Mouse (Mus musculus): ENCODE data around the gene Manba. TPM values are rescaled to one million over a fixed set of nuclear protein-coding genes. Genes with fewer than 3 reads are reported as not detected.

The Manba gene
- polyA plus RNA-seq, 1 experiment: 4.8 TPM

DNA sequence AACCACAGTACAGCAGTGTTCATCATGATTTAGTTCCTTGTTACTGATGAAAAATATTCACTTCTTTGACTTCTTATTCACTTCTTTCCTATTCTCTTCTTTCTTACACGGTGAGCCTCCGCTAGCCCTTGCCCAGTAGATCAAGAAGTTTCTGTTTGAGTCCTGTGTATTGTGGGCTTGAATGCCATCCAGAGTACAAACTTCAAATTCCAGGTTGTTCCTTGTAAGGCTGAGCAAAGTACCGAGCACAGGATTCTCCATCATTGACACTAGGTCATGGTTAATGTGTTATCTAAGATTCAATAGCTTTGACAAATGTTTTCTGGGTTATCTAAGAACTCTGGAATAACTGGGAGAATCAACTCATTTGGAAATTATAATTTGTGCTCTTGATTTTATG, 25.0 kb downstream of the Manba start:
- no peaks in the 10 kb centered on the region for H3K79me2 ChIP-seq (ENCODE audit: control insufficient read depth, insufficient read depth)
- no peak overlapping the region for H3K4me2 ChIP-seq (ENCODE audit: low read depth)
- no peak overlapping the region for H3ac ChIP-seq (ENCODE audit: control insufficient read depth, insufficient read length)
- TF ChIP-seq TCF3 (IDR thresholded peaks at IDR 0.05; ENCODE audit: insufficient read length, low read depth): no peak
- TF ChIP-seq E2F4 (IDR thresholded peaks at IDR 0.05; ENCODE audit: insufficient read depth): no peak
- no peak for TF ChIP-seq POLR2AphosphoS2 (IDR thresholded peaks at IDR 0.05; ENCODE audit: insufficient read length, low read depth)
- TF ChIP-seq POLR2A (IDR thresholded peaks at IDR 0.05; ENCODE audit: insufficient read length, low read depth): no peak
- TF ChIP-seq MYOD1 (IDR thresholded peaks at IDR 0.05; ENCODE audit: control insufficient read depth in 1 of 3, insufficient read length in 2 of 3, low read depth in 2 of 3): no peak
- no peak for TF ChIP-seq TCF12 (IDR thresholded peaks at IDR 0.05; ENCODE audit: insufficient read depth, poor library complexity, severe bottlenecking)
- TF ChIP-seq MAX (IDR thresholded peaks at IDR 0.05; ENCODE audit: low read depth): no peak
- no peak for TF ChIP-seq SRF (IDR thresholded peaks at IDR 0.05; ENCODE audit: control insufficient read depth, insufficient read length, low read depth)
- no peak for TF ChIP-seq REST (IDR thresholded peaks at IDR 0.05; ENCODE audit: insufficient read depth, insufficient read length)
- no peak for TF ChIP-seq MYOG (IDR thresholded peaks at IDR 0.05; ENCODE audit: control insufficient read depth in 1 of 3, insufficient read depth in 1 of 3, insufficient read length in 2 of 3, low read depth in 2 of 3)
- no peak for TF ChIP-seq USF1 (IDR thresholded peaks at IDR 0.05; ENCODE audit: low read depth)
- TF ChIP-seq CEBPB (IDR thresholded peaks at IDR 0.05; ENCODE audit: insufficient read depth, poor library complexity, severe bottlenecking): no peak
- H3K27me3 ChIP-seq (ENCODE audit: control insufficient read depth, insufficient read depth, insufficient read length): no peaks in the 10 kb centered on the region
- no peak overlapping the region for H3K4me3 ChIP-seq
- no peaks in the 10 kb centered on the region for H3K36me3 ChIP-seq (ENCODE audit: control insufficient read depth, insufficient read depth)

DNA sequence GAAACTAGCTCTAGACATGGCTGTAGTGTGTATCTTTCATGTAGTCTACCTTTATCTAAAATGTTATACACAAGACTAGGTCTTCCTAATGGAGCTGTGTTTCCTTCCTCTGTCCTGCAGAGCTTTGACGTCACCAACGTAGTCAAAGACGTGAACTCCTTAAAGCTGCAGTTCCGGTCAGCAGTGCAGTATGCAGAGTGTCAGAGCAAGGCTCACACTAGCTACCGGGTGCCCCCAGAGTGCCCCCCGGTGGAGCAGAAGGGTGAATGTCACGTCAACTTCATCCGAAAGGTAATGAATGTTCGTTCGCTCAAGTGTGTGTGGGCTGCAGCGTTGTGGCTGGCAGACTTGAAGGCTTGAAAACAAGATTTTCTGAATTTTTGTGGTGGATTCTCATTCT, 26.3 kb downstream of the Manba start:
- Histone ChIP-seq H3K4me3 (no peak overlapping the region), H3ac (ENCODE audit: control insufficient read depth, insufficient read length) (no peak overlapping the region), H3K27me3 (ENCODE audit: control insufficient read depth, insufficient read depth, insufficient read length) (no peaks in the 10 kb centered on the region), H3K4me2 (ENCODE audit: low read depth) (no peak overlapping the region), H3K79me2 (ENCODE audit: control insufficient read depth, insufficient read depth) (no peaks in the 10 kb centered on the region), H3K36me3 (ENCODE audit: control insufficient read depth, insufficient read depth) (no peaks in the 10 kb centered on the region)
- TF ChIP-seq POLR2AphosphoS2 (IDR thresholded peaks at IDR 0.05; ENCODE audit: insufficient read length, low read depth) (no peak), POLR2A (IDR thresholded peaks at IDR 0.05; ENCODE audit: insufficient read length, low read depth) (no peak), TCF12 (IDR thresholded peaks at IDR 0.05; ENCODE audit: insufficient read depth, poor library complexity, severe bottlenecking) (no peak), MYOD1 (IDR thresholded peaks at IDR 0.05; ENCODE audit: control insufficient read depth in 1 of 3, insufficient read length in 2 of 3, low read depth in 2 of 3) (no peak)

DNA sequence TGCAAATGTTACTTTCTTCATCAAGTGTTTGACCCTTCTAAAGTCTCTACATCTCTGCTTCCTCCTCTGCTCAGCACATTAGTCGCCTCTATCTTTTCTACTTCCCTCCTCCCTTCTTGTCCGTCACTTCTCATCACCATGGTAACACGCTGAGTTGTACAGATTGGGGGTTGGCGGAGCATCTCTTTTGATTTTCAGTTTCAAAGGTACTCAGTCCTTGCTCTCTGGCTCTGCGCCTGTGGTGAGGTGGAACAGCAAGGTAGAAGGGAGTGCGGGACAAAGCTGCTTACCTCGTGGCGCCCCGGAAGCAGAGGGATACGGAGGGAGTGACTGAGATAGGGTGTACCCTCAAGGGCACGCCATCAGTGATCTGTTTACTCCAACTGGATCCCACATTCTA, 27.9 kb downstream of the Manba start:
- no peaks in the 10 kb centered on the region for H3K79me2 ChIP-seq (ENCODE audit: control insufficient read depth, insufficient read depth)
- H3K27me3 ChIP-seq (ENCODE audit: control insufficient read depth, insufficient read depth, insufficient read length): no peaks in the 10 kb centered on the region
- H3K36me3 ChIP-seq (ENCODE audit: control insufficient read depth, insufficient read depth): no peaks in the 10 kb centered on the region
- H3K4me2 ChIP-seq (ENCODE audit: low read depth): no peak overlapping the region
- no peak overlapping the region for H3ac ChIP-seq (ENCODE audit: control insufficient read depth, insufficient read length)
- TF ChIP-seq USF1 (IDR thresholded peaks at IDR 0.05; ENCODE audit: low read depth): no peak
- TF ChIP-seq MYOG (IDR thresholded peaks at IDR 0.05; ENCODE audit: control insufficient read depth in 1 of 3, insufficient read depth in 1 of 3, insufficient read length in 2 of 3, low read depth in 2 of 3): no peak
- no peak for TF ChIP-seq REST (IDR thresholded peaks at IDR 0.05; ENCODE audit: insufficient read depth, insufficient read length)
- TF ChIP-seq SRF (IDR thresholded peaks at IDR 0.05; ENCODE audit: control insufficient read depth, insufficient read length, low read depth): no peak
- TF ChIP-seq POLR2A (IDR thresholded peaks at IDR 0.05; ENCODE audit: insufficient read length, low read depth): no peak
- no peak for TF ChIP-seq POLR2AphosphoS2 (IDR thresholded peaks at IDR 0.05; ENCODE audit: insufficient read length, low read depth)
- TF ChIP-seq MAX (IDR thresholded peaks at IDR 0.05; ENCODE audit: low read depth): no peak
- no peak for TF ChIP-seq CEBPB (IDR thresholded peaks at IDR 0.05; ENCODE audit: insufficient read depth, poor library complexity, severe bottlenecking)
- no peak for TF ChIP-seq E2F4 (IDR thresholded peaks at IDR 0.05; ENCODE audit: insufficient read depth)
- H3K4me3 ChIP-seq: no peak overlapping the region

DNA sequence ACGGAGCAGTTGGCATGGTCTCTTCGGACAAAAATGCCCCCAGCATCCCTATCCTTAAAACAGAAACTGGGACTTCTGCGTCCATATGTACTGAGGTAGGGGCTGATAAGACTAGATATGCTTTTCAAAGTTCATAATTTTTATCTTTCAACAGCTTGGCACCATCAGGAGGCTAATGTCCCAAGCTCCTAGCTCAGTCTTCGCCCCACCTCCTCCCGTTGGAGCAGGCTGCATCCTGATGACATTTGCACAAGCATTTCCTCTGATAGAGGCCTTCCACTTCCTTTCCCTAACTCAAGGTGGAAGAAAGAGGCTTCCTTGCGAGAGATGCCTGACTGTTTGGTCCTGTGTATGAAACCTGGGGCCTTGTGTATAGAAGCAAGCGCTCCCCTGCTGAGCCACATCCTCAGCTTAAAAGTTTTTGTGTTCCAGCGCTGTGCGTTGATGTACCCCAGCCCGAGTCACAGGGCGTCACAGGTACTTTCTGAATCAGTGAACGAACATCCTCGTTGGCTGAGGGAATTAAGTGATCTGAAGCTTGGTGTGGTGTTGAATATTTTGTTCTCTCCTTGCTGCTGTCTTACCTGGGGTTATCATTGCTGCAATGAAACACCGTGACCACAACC, 28.5 kb downstream of the Manba start:
- TF ChIP-seq USF1 (IDR thresholded peaks at IDR 0.05; ENCODE audit: low read depth) (no peak), POLR2A (IDR thresholded peaks at IDR 0.05; ENCODE audit: insufficient read length, low read depth) (no peak), TCF3 (IDR thresholded peaks at IDR 0.05; ENCODE audit: insufficient read length, low read depth) (no peak), MYOG (IDR thresholded peaks at IDR 0.05; ENCODE audit: control insufficient read depth in 1 of 3, insufficient read depth in 1 of 3, insufficient read length in 2 of 3, low read depth in 2 of 3) (no peak), MYOD1 (IDR thresholded peaks at IDR 0.05; ENCODE audit: control insufficient read depth in 1 of 3, insufficient read length in 2 of 3, low read depth in 2 of 3) (no peak), SRF (IDR thresholded peaks at IDR 0.05; ENCODE audit: control insufficient read depth, insufficient read length, low read depth) (no peak), POLR2AphosphoS2 (IDR thresholded peaks at IDR 0.05; ENCODE audit: insufficient read length, low read depth) (no peak), TCF12 (IDR thresholded peaks at IDR 0.05; ENCODE audit: insufficient read depth, poor library complexity, severe bottlenecking) (no peak), CEBPB (IDR thresholded peaks at IDR 0.05; ENCODE audit: insufficient read depth, poor library complexity, severe bottlenecking) (no peak), E2F4 (IDR thresholded peaks at IDR 0.05; ENCODE audit: insufficient read depth) (no peak), MAX (IDR thresholded peaks at IDR 0.05; ENCODE audit: low read depth) (no peak), REST (IDR thresholded peaks at IDR 0.05; ENCODE audit: insufficient read depth, insufficient read length) (no peak)

DNA sequence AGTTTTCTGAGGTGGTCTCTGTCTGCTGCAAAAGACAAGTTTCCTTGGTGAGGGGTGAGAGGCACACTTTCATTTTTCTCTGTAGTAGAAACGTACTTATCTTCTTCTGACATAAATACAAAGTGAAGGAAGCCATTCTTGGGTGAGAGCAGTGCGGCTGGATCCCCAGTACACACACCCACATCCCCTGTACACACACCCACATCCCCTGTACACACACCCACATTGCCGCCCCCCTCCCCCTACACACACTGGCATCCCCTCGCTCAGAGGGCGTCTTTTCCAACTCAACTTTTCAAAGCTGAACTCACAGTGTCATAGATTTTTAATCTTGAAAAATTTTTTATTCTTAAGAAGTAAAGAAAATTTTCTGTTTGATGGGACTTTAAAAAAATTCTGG, 29.8 kb downstream of the Manba start:
- Histone ChIP-seq H3K4me2 (ENCODE audit: low read depth) (no peak overlapping the region), H3ac (ENCODE audit: control insufficient read depth, insufficient read length) (no peak overlapping the region), H3K27me3 (ENCODE audit: control insufficient read depth, insufficient read depth, insufficient read length) (no peaks in the 10 kb centered on the region), H3K79me2 (ENCODE audit: control insufficient read depth, insufficient read depth) (no peaks in the 10 kb centered on the region), H3K36me3 (ENCODE audit: control insufficient read depth, insufficient read depth) (no peaks in the 10 kb centered on the region), H3K4me3 (no peak overlapping the region)
- TF ChIP-seq TCF12 (IDR thresholded peaks at IDR 0.05; ENCODE audit: insufficient read depth, poor library complexity, severe bottlenecking) (no peak), POLR2A (IDR thresholded peaks at IDR 0.05; ENCODE audit: insufficient read length, low read depth) (no peak), POLR2AphosphoS2 (IDR thresholded peaks at IDR 0.05; ENCODE audit: insufficient read length, low read depth) (no peak), TCF3 (IDR thresholded peaks at IDR 0.05; ENCODE audit: insufficient read length, low read depth) (no peak), MAX (IDR thresholded peaks at IDR 0.05; ENCODE audit: low read depth) (no peak), REST (IDR thresholded peaks at IDR 0.05; ENCODE audit: insufficient read depth, insufficient read length) (no peak), SRF (IDR thresholded peaks at IDR 0.05; ENCODE audit: control insufficient read depth, insufficient read length, low read depth) (no peak), CEBPB (IDR thresholded peaks at IDR 0.05; ENCODE audit: insufficient read depth, poor library complexity, severe bottlenecking) (no peak), E2F4 (IDR thresholded peaks at IDR 0.05; ENCODE audit: insufficient read depth) (no peak), USF1 (IDR thresholded peaks at IDR 0.05; ENCODE audit: low read depth) (no peak), MYOG (IDR thresholded peaks at IDR 0.05; ENCODE audit: control insufficient read depth in 1 of 3, insufficient read depth in 1 of 3, insufficient read length in 2 of 3, low read depth in 2 of 3) (no peak), MYOD1 (IDR thresholded peaks at IDR 0.05; ENCODE audit: control insufficient read depth in 1 of 3, insufficient read length in 2 of 3, low read depth in 2 of 3) (no peak)

More for the DNA sequence above, 28.5 kb downstream of the Manba start:
- H3K79me2 ChIP-seq (ENCODE audit: control insufficient read depth, insufficient read depth): no peaks in the 10 kb centered on the region
- H3ac ChIP-seq (ENCODE audit: control insufficient read depth, insufficient read length): no peak overlapping the region
- no peak overlapping the region for H3K4me2 ChIP-seq (ENCODE audit: low read depth)
- H3K36me3 ChIP-seq (ENCODE audit: control insufficient read depth, insufficient read depth): no peaks in the 10 kb centered on the region
- H3K4me3 ChIP-seq: no peak overlapping the region
- no peaks in the 10 kb centered on the region for H3K27me3 ChIP-seq (ENCODE audit: control insufficient read depth, insufficient read depth, insufficient read length)
